Mouse (Mus musculus) C2C12 (cell line): ENCODE data around the gene Etnk1.

Experiments used
- CTCF ChIP-seq: IDR thresholded peaks from one replicate; pipeline ENCODE4 v1.5.1; 2011; ENCODE audit not compliant: control insufficient read depth, insufficient read depth, insufficient read length
- MAX ChIP-seq: IDR thresholded peaks from one replicate; pipeline ENCODE4 v1.6.1; 2011; ENCODE audit warnings: mild to moderate bottlenecking, control low read depth
- MYOG ChIP-seq: IDR thresholded peaks from one replicate; pipeline ENCODE4 v1.6.1; 2011; ENCODE audit not compliant: control insufficient read depth, insufficient read length; ENCODE audit errors: extremely low read depth
- USF1 ChIP-seq: IDR thresholded peaks from one replicate; pipeline ENCODE4 v1.6.1; 2011; ENCODE audit warnings: low read depth, mild to moderate bottlenecking, control low read depth, moderate library complexity

- TF ChIP-seq CTCF (no peak), MAX (no peak), USF1 (no peak), MYOG (no peak)
Measured at GRCm38 (mm10) chr6:143193166-143193565, 26.1 kb downstream of the Etnk1 start.
